Mouse (Mus musculus) fat pad, adult 2 months (tissue): ENCODE results near the gene Mfsd2b.

Experiments used
- DNase-seq: peaks from one replicate; pipeline ENCODE4 v3.0.0-alpha.2; 2011; ENCODE audit warnings: low read depth, low spot score; ENCODE audit errors: extremely low read depth

Mfsd2b gene

DNA sequence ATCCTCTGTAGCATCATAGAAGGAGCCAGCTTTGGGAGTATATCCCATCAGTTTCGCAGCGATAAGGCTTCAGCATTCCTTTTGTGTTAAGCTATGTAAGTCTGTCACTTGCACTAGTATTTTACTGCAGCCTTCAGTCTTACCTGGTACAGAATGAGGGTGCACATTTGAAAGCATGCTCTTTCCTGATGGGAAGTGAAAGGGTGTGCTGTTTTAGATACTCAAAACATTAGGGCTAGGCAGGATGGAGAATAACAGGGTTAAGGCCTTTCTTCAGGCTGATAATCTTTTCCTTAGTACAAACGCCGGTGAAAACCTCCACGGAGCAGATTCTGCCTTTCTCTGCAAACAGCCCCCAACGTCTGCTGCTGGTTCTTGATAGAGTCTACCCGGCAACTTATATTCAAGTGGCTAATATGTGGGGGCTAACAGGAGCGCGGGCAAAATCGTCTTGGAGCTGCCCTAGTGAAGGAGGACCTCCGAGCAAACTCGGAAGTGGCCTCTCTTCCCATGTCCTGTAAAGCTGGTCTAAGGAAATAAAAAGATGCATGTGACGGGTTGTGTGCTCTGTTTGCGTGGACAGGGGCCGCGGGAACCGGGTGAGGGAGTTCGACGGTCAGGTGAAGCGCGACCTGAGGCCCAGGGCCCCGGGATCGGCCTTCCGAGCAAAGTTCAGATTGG, 57.3 kb downstream of the Mfsd2b start:
- DNase-seq, result no peak

DNA sequence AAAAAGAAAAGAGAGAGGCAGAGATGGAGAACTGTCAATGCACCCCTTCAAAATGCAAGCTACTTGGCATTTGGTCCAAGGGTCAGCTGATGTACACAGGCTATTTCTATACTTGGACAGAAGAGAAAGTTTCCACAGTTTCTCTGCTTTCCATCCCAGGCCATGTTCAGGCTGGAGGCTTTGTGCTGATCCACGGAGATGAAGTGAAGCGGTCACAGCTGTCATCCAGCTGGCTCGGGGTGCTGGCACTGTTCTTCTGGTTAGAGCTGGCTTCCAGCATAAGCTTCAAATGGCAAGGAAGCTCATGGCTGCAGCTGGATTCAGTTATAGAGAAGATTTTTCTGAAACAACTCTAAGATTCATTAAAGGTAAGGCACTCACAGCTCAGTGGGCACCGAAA, 60.5 kb downstream of the Mfsd2b start:
- no peak for DNase-seq
